Mouse (Mus musculus) v-Abl transformed pro-B cells (cell line): Measurements from ENCODE around the gene Rnf185.

ENCODE experiments used
- in situ Hi-C, 2 experiments: fragments of 400-800 bp; cut with MboI; formaldehyde crosslinking; loops; one replicate each; pipeline ENCODE4 v1.15.1; 2025; ENCODE audit not compliant: unreplicated experiment in 2 of 2

Gene Rnf185

GRCm38 (mm10) chr11:3403024-3403423 lies 49.1 kb downstream of the Rnf185 start:
- in situ Hi-C loops: loop anchor here in 1 of 2 experiments (10.0 kb wide), 2 partner anchors 58 to 138 kb away; partner anchors contain the start of gene Drg1

DNA sequence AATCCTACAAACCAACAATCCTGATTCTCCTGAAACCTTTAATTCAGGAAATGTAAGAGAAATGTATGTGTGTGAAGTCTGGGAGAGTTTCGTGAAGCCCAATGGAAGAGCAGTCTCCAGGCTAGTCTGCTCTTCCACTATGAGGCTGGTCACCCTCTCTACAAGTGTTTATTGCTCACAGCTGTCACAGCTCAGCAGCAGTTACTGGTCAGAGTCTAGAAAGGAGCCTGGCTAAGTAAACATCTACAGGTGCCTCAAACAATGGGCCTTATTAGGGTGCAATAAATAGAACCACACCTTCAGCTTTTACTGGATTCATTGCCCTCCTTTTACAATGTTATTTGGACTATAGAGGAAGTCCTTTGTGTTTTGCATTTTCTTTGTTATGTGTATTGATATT lies 53.8 kb downstream of the Rnf185 start:
- in situ Hi-C loops: no loop called here

- in situ Hi-C loops: no loop called here
Measured at GRCm38 (mm10) chr11:3396562-3396961, 55.6 kb downstream of the Rnf185 start.

DNA sequence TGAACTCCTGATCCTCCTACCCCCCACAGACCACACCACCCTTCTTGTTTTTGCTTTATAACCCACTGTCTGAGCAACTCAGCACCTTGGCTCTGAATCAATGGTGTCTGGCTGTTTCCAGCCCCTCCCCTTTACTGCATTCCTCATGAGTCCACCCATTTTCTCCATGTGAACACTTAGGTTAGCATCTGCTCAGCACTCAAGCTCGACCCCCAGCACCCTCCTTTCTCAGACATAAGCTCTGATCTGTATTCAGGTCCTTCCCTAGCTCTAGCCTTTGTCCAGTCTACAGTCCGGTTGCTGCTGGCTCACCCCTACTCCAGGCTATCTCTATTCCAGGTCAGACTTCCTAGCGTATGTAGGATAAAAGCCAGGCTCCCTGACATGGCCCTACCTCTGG lies 56.1 kb downstream of the Rnf185 start:
- in situ Hi-C loops: no loop called here

DNA sequence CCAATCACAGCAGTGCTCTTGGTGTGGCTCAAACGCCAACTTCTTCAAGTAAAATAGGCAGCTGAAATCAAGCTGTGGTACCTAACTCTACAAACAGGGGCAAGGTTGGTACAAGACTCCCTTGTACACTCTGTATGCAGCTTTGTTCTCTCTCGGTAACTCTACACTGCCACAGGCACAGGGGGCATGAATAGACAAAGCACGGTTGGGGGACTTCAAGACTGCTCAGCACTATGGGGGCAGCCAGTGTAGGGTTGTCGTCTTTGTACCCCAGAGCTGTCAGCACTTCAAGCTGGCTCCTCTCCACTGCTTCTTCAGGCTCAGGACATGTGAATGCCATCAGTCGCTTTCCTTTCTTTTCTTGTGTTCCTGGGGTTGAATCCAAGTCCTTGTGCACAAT lies 57.6 kb downstream of the Rnf185 start:
- in situ Hi-C loops: no loop called here

GRCm38 (mm10) chr11:3392526-3392925 lies 59.6 kb downstream of the Rnf185 start:
- in situ Hi-C loops: no loop called here

GRCm38 (mm10) chr11:3390789-3391188 lies 61.4 kb downstream of the Rnf185 start:
- in situ Hi-C loops: no loop called here

GRCm38 (mm10) chr11:3389996-3390395 lies 62.2 kb downstream of the Rnf185 start:
- in situ Hi-C loops: loop anchor here (5.0 to 10.0 kb wide), 3 partner anchors 67 to 415 kb away; partner anchors contain the start of gene Selenom (in 1 of the 2)

DNA sequence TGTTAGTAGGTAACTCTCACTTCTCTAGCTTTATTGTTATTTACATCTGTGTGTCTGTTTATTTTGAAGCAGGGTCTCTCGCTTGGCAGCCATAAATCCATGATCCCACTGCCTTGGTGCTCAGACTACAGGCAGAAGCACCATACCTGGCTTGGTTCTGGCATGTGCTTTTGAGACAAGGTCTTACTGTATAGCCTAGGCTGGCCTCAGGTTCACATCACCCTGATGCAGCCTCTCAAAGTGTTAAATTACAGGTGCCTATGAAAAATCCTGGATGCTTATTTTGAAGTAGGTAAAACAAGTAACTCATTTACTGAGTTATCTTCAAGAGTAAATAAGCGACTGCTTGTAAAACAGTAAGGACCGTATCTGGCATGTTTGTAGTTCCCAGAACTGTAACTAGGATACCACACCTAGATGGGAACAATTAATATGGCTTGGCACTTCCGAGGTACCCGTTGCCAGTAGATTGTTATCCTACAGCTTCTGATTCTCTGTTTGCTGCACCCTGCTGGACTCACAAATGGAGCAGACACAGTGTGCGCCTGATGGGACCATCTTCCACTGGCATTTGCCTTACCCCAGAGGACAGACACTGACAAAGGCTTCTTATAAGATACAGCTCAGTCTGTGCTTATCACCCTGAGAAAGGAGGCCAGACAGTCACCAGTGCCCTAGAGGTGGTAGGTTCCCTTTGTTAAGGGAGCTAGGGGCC lies 64.5 kb downstream of the Rnf185 start:
- in situ Hi-C loops: loop anchor here (5.0 to 10.0 kb wide), 3 partner anchors 70 to 417 kb away; partner anchors contain the start of gene Selenom (in 1 of the 2)

DNA sequence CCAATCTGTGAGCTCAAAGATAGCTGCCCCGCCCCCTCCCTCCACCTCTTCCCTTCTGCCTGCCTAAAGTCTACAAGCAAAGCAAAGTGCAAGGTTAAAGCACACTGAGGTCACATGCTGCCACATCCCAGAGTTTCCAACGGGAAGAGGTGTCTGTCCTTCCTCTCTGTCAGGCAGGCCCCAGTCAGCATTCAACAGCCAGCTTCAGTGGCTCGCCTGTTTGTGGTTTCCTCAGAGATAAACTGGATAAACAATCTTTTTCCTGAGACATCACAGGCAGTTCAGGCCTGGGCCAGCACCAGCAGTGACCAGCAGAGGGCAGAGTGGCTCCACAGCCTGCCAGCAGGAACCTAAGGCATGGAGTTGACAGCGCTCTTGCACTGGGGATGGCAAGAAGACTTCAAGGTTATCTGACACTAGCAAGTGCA lies 65.2 kb downstream of the Rnf185 start:
- in situ Hi-C loops: loop anchor here (5.0 to 10.0 kb wide), 3 partner anchors 70 to 418 kb away; partner anchors contain the start of gene Selenom (in 1 of the 2)

GRCm38 (mm10) chr11:3382602-3383594 lies 69.3 kb downstream of the Rnf185 start:
- in situ Hi-C loops: loop anchor here in 1 of 2 experiments (10.0 kb wide), 1 partner anchor 422 kb away; no protein-coding TSS in a partner anchor

DNA sequence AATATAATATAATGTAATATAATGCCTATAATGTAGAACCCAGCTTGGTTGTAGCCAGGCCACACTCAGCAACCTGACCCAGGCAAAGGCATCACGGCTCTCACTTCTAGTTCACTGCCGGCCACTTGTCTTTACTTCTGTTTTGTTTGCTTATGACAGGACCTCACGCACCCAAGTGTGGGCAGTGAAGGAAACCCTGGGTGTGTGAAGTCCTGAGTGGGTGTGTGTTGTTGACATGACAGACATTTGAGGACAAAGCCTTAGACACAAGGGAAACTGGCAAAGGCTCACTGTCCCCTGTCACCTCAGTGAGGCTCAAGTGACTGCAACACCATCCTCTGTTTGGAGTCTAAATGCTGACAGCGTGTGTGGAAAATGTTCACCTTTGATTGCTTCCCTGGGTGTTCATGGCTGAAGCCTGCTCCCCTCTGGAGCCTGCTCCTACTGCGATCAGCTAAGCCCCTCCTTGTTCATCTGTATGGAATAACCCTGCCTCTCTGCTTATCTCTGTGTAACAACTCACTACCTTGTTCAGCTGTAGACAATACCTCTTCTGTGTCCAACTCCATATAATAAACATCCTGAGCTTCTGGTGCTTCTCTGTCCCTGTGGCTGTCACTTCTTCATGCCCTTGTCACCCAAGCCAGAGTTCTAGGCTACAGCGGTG lies 70.9 kb downstream of the Rnf185 start:
- in situ Hi-C loops: loop anchor here in 1 of 2 experiments (10.0 kb wide), 1 partner anchor 424 kb away; no protein-coding TSS in a partner anchor

DNA sequence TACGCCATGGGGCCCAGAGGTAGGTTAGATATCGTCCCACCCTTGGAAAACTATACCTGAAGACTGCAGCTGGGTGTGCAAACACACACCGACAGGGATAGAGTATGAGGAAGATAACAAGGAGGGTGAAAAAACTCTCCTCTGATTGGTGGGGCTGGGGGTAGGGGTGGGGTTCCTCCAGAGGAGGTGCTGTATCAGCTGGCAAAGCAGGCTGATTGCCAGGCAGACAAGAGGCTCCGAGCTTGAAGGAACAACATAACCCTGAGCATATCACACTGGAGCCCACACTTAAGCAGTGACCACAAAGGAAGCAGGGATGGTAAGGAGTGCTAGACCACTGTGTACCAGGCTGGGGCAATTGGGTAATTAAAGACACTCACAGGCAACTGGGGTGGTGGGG lies 72.7 kb downstream of the Rnf185 start:
- in situ Hi-C loops: no loop called here

DNA sequence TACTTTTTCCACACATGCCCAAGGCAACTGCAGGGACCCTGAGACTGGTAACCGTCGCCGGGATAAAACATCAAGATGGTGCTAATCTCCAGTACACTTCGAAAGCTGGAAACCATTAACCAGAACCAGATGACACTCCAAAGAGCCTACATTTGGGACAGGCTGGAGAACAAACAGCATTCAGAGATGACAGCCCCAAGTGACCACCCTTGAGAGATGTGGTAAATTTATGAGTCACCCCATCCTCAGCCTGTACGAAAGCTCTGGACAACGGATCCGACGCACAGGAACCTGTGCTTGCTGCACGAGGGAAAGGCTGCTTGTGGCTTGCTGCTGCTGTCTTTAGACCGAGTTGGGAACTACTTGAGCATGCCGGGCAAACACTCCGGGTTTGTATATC lies 77.4 kb downstream of the Rnf185 start:
- in situ Hi-C loops: no loop called here

DNA sequence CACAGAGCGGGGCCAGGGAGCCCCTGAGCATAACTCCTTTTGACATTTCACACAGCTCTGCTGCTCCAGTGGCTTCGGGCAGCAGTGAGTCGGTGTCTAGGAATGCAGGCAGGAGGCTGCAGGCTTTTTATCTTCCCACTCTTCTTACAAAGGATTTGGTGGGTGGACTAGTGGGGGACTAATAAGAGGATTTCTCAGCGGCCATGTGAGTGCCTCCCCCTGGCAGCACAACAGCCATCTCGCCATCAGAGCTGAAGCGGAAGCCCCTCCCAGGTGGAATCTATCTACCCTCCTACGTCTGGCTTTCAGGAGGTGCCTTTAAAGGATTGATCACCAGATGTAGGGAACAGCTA lies 77.9 kb downstream of the Rnf185 start:
- in situ Hi-C loops: no loop called here

- in situ Hi-C loops: no loop called here
Measured at GRCm38 (mm10) chr11:3373591-3374292, 78.4 kb downstream of the Rnf185 start.

GRCm38 (mm10) chr11:3371599-3372295 lies 80.4 kb downstream of the Rnf185 start:
- in situ Hi-C loops: no loop called here

DNA sequence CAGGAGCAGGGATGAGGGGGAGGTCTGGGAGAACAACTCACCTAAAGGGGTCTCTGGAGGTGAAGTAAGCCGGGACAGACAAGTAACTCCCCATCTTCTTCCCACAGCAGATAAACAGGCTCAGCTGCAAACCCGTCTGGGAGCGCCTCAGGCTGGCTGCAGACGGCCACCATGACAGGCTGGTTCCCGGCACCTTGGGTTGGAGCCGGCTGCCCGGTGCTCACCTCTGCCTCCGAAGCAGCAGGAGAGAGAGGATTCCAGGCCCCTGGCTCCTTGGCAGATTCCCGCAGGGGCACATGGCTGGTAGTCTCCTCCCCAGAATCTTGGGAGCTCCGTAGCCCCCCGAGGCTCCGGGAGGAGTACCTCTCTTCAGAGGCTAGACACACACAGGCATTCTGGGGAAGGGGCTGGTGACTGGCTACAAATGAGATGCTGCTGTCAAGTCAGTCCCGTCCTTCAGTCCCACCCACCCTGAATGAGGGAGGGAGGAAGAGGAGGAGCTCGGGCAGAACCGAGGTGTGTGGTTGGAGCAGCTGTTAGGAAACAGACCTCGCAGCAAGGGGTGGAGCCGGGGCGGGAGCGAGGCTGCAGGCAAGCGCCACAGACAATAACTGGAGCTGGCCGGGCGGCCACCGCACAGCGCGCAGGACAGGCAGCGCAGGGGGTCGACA lies 81.1 kb downstream of the Rnf185 start:
- in situ Hi-C loops: no loop called here

DNA sequence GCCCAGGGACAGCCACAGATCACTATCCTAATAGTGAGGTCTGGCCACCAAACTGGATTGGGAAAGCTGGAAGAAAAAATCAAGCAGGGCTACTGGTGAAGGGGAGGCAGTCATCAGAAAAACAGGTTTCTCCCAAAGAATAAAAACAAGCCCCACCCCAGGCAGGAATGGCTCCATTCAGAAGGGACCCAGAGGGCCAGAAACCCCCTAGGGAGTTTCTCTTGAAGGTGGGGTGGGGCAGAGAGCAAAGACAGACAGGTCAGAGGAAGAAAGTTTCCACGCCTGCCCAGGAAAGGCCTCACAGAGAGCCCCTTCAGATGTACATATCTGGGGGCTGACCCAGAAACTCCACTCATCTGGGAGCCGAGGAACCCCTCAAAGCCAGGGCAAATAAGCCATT lies 82.0 kb downstream of the Rnf185 start:
- in situ Hi-C loops: no loop called here
